Comparison of ENCODE assay signal across 8 mouse cellular contexts in the genomic region with DNA sequence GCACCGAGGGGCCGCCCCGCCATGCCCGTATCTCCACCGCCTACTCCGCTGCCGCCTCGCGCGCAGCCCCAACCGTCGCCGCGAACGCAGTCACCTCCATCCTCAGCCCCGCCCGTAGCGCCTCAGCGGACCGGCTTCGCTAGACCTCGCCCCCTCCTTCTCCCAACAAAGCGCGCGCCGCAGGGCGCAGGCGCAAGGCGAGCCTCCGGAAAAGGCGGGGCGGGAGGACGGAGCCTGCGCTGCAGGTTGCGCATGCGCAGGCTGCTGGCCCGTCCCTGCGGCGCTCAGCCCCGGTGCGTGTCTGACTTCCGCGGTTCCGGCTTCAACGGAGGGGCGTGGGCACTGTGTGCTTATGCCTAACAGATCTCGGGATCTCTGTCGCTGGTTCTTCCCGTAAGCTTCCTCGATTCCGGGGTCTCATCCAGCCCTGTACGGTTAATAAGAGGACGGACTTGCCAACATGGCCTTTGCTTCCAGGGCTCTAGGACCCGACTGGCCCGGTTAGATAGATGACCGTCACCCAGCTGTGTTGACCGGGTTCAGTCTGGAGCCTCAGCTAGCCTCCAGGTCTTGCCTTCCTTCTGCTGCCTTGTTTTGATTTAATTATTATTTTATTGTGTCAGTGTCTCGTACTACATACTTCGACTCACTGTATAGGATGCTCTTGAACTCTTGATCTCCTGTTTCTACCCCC. TPM values are rescaled to one million over a fixed set of nuclear protein-coding genes. Genes with fewer than 3 reads are reported as not detected.
DNase-seq lines count a peak whose midpoint lies in the region; ATAC-seq and TF ChIP-seq lines count a peak whose summit lies in the region.

A gene (minus strand): TSS at position 201 of the 694 bp plus-strand sequence.

- no peaks in the 10 kb centered on the region for H3K27me3 ChIP-seq in forebrain, embryonic 10.5 days (ENCODE audit: poor library complexity, severe bottlenecking)
- no peaks in the 10 kb centered on the region for H3K27me3 ChIP-seq in heart, embryonic 15.5 days
- no peaks in the 10 kb centered on the region for H3K27me3 ChIP-seq in liver, embryonic 14.5 days (ENCODE audit: control insufficient read depth, insufficient read depth, low read length)
- no peaks in the 10 kb centered on the region for H3K27me3 ChIP-seq in neural tube, embryonic 11.5 days (ENCODE audit: control insufficient read depth, insufficient read depth, low read length)
- no peaks in the 10 kb centered on the region for H3K27me3 ChIP-seq in stomach, postnatal 0 days (ENCODE audit: control insufficient read depth, insufficient read depth, low read length)

- peak within 1 kb of the TSS; percentile 92 for H3K4me3 ChIP-seq in forebrain, embryonic 10.5 days
- peak within 1 kb of the TSS; percentile 99 for H3K4me3 ChIP-seq in heart, embryonic 15.5 days
- peak within 1 kb of the TSS; percentile 67 to 96 for H3K4me3 ChIP-seq in liver, embryonic 14.5 days (ENCODE audit: insufficient read depth in 1 of 2, low read depth in 2 of 2, low read length in 2 of 2)
- H3K4me3 ChIP-seq in neural tube, embryonic 11.5 days (ENCODE audit: low read depth, low read length): peak within 1 kb of the TSS; percentile 59
- peak within 1 kb of the TSS; percentile 95 for H3K4me3 ChIP-seq in stomach, postnatal 0 days (ENCODE audit: low read depth, low read length)

- ATAC-seq in heart, embryonic 15.5 days (replicated peaks; ENCODE audit: insufficient number of reproducible peaks, insufficient read depth, low FRiP score, low read depth): peak; percentile 92
- peak; percentile 97 for ATAC-seq in liver, embryonic 14.5 days (ENCODE audit: insufficient read depth)
- ATAC-seq in neural tube, embryonic 11.5 days (ENCODE audit: insufficient read depth, low FRiP score, low TSS enrichment): peak; percentile 93
- ATAC-seq in stomach, postnatal 0 days (ENCODE audit: low FRiP score, low TSS enrichment): peak; percentile 96

- H3K36me3 ChIP-seq in forebrain, embryonic 10.5 days (replicated peaks): no peaks in the 10 kb centered on the region
- H3K36me3 ChIP-seq in heart, embryonic 15.5 days: no peaks in the 10 kb centered on the region
- H3K36me3 ChIP-seq in liver, embryonic 14.5 days (replicated peaks; ENCODE audit: control insufficient read depth, insufficient read depth, low read depth): no peaks in the 10 kb centered on the region
- H3K36me3 ChIP-seq in neural tube, embryonic 11.5 days (ENCODE audit: control insufficient read depth, insufficient read depth, low read length): no peaks in the 10 kb centered on the region
- H3K36me3 ChIP-seq in stomach, postnatal 0 days (ENCODE audit: control insufficient read depth, insufficient read depth, low read length): no peaks in the 10 kb centered on the region

- peak; percentile 92 for DNase-seq in CD8-positive naive resting alpha-beta T cell, adult 2 months (ENCODE audit: low read depth in 2 of 2, low spot score in 2 of 2)
- peak; percentile 95 for DNase-seq in c-Kit-positive CD71-negative TER-119-negative erythroid progenitor cells, embryonic 14.5 days (ENCODE audit: low read depth)
- peak; percentile 93 for DNase-seq in forebrain, embryonic 10.5 days (ENCODE audit: extremely low spot score, low spot score)
- peak; percentile 92 to 97 for DNase-seq in kidney, postnatal 25 days
- peak; percentile 91 to 95 (median 93) for DNase-seq in liver, embryonic 14.5 days (ENCODE audit: low read depth in 3 of 3, low spot score in 3 of 3)
- DNase-seq in neural tube, embryonic 11.5 days (ENCODE audit: low spot score): peak; percentile 99
- DNase-seq in stomach, postnatal 0 days (ENCODE audit: low spot score): peak; percentile 97

- WGBS in forebrain, embryonic 10.5 days: under 1% methylated on average over 56 of the region's 59 CpGs
- under 1% methylated on average over 59 of the region's 59 CpGs for WGBS in heart, embryonic 15.5 days
- under 1% methylated on average over 57 of the region's 59 CpGs for WGBS in liver, embryonic 14.5 days (ENCODE audit: insufficient replicate concordance)
- under 1% methylated on average over 57 of the region's 59 CpGs for WGBS in neural tube, embryonic 11.5 days
- under 1% methylated on average over 55 of the region's 59 CpGs for WGBS in stomach, postnatal 0 days

- H3K4me1 ChIP-seq in forebrain, embryonic 10.5 days: peaks cover 30% of the 10 kb centered on the region
- peaks cover 16% of the 10 kb centered on the region for H3K4me1 ChIP-seq in heart, embryonic 15.5 days (replicated peaks)
- H3K4me1 ChIP-seq in liver, embryonic 14.5 days (replicated peaks; ENCODE audit: control insufficient read depth in 2 of 2, insufficient read depth in 2 of 2, low read length in 1 of 2): peaks cover 0 to 16% of the 10 kb centered on the region in 2 experiments; a peak in 2 of 4 replicates
- H3K4me1 ChIP-seq in neural tube, embryonic 11.5 days (ENCODE audit: control insufficient read depth, insufficient read depth, low read length): peaks cover 3% of the 10 kb centered on the region
- peaks cover 4% of the 10 kb centered on the region; the same call in 1 of the 2 replicates for H3K4me1 ChIP-seq in stomach, postnatal 0 days (replicated peaks; ENCODE audit: control insufficient read depth, insufficient read depth)

- H3K4me2 ChIP-seq in heart, embryonic 15.5 days: peak within 1 kb of the TSS; percentile 95
- peak within 1 kb of the TSS; percentile 98 for H3K4me2 ChIP-seq in liver, embryonic 14.5 days (ENCODE audit: low read depth)
- H3K4me2 ChIP-seq in neural tube, embryonic 11.5 days (ENCODE audit: low read depth): peak within 1 kb of the TSS; percentile 90
- peak within 1 kb of the TSS; percentile 100 for H3K4me2 ChIP-seq in stomach, postnatal 0 days (replicated peaks; ENCODE audit: low read depth)

- H3K9ac ChIP-seq in heart, embryonic 15.5 days: peak within 1 kb of the TSS; percentile 89
- H3K9ac ChIP-seq in liver, embryonic 14.5 days (replicated peaks): peak within 1 kb of the TSS; percentile 86
- peak within 1 kb of the TSS; percentile 73 for H3K9ac ChIP-seq in neural tube, embryonic 11.5 days (ENCODE audit: low read length)
- H3K9ac ChIP-seq in stomach, postnatal 0 days (ENCODE audit: low read length): peak within 1 kb of the TSS; percentile 84

- no peak for TF ChIP-seq CTCF in liver, embryonic 14.5 days (IDR thresholded peaks at IDR 0.05; ENCODE audit: low read depth)
- no peak for TF ChIP-seq CTCF in stomach, postnatal 0 days (IDR thresholded peaks at IDR 0.05; ENCODE audit: low read depth)

- no peak for TF ChIP-seq EP300 in liver, embryonic 14.5 days (IDR thresholded peaks at IDR 0.05; ENCODE audit: low read depth)
- no peak for TF ChIP-seq EP300 in stomach, postnatal 0 days (optimal IDR thresholded peaks at IDR 0.05)

- peak within 1 kb of the TSS; percentile 92 for H3K27ac ChIP-seq in forebrain, embryonic 10.5 days
- H3K27ac ChIP-seq in heart, embryonic 15.5 days: peak within 1 kb of the TSS; percentile 81
- H3K27ac ChIP-seq in liver, embryonic 14.5 days: peak within 1 kb of the TSS; percentile 65
- H3K27ac ChIP-seq in neural tube, embryonic 11.5 days (ENCODE audit: low read depth, low read length): peak within 1 kb of the TSS; percentile 78
- peak within 1 kb of the TSS; percentile 82 for H3K27ac ChIP-seq in stomach, postnatal 0 days (replicated peaks)

- no peaks in the 10 kb centered on the region for H3K9me3 ChIP-seq in forebrain, embryonic 10.5 days
- no peaks in the 10 kb centered on the region for H3K9me3 ChIP-seq in heart, embryonic 15.5 days (replicated peaks)
- H3K9me3 ChIP-seq in liver, embryonic 14.5 days (ENCODE audit: control insufficient read depth, low read length): no peaks in the 10 kb centered on the region
- H3K9me3 ChIP-seq in neural tube, embryonic 11.5 days (ENCODE audit: control insufficient read depth, low read length): no peaks in the 10 kb centered on the region
- no peaks in the 10 kb centered on the region for H3K9me3 ChIP-seq in stomach, postnatal 0 days (ENCODE audit: control insufficient read depth, low read length)

RNA-seq across cellular contexts. Expression of the gene that starts here (rescaled TPM):
- 28.1 and 29.5 TPM in 2 replicates for polyA plus RNA-seq in forebrain, embryonic 10.5 days (2016; fragmentation: Nextera tagmentation; extraction: Ambion mirVana)
- polyA plus RNA-seq in heart, embryonic 15.5 days (2015; fragmentation: Nextera tagmentation; extraction: Ambion mirVana): 14.4 and 19.7 TPM in 2 replicates
- polyA plus RNA-seq in liver, embryonic 14.5 days (2012; rRNA removed): 3.6 and 4.8 TPM in 2 replicates
- 7.4 and 8.3 TPM in 2 replicates for polyA plus RNA-seq in liver, embryonic 14.5 days (2014; fragmentation: Nextera tagmentation; extraction: Ambion mirVana)
- 52.9 and 56.1 TPM in 2 replicates for polyA plus RNA-seq in neural tube, embryonic 11.5 days (2014; fragmentation: Nextera tagmentation; extraction: Ambion mirVana)
- polyA plus RNA-seq in stomach, postnatal 0 days (2015; fragmentation: Nextera tagmentation; extraction: Ambion mirVana): 11.6 and 14.0 TPM in 2 replicates

Comparison
In these comparisons a context has a peak if more than half of its experiments do, and no peak if none do; other contexts are left out.
1. Peak in every context shown above with its lines: DNase-seq, ATAC-seq, H3K4me3 ChIP-seq and H3K27ac ChIP-seq.